Mouse (Mus musculus) MEL (cell line): ENCODE data around the gene Guca2a. TPM values are rescaled to one million over a fixed set of nuclear protein-coding genes. Genes with fewer than 3 reads are reported as not detected.

Experiments used
- DNase-seq: peaks from one replicate; pipeline ENCODE4 v3.0.0; 2011; ENCODE audit warnings: low read depth, low spot score
- H3K27ac ChIP-seq: 2 replicates; pipeline ENCODE4 v1.5.1; 2012; ENCODE audit warnings: low read depth, mild to moderate bottlenecking, control low read depth, low read length, moderate library complexity; ENCODE audit not compliant: control insufficient read depth
- H3K27me3 ChIP-seq, 2 experiments: fragments of 150-350 bp in 1 of 2; sonication (generic) in 1 of 2; 2 replicates each; pipeline ENCODE4 v1.6.1; 2012; ENCODE audit warnings: low read length in 2 of 2, mild to moderate bottlenecking in 2 of 2, improper control_type of control experiment in 1 of 2, moderate library complexity in 1 of 2; ENCODE audit not compliant: insufficient read depth in 2 of 2, control insufficient read depth in 1 of 2
- H3K36me3 ChIP-seq, 2 experiments: 2 replicates each; pipeline ENCODE4 v1.6.1; 2012 to 2014; ENCODE audit warnings: low read length in 2 of 2, improper control_type of control experiment in 1 of 2, inconsistent platforms in 1 of 2, mild to moderate bottlenecking in 1 of 2; ENCODE audit not compliant: insufficient read depth in 2 of 2, control insufficient read depth in 1 of 2
- H3K4me1 ChIP-seq, 2 experiments: fragments of 150-350 bp in 1 of 2; sonication (generic) in 1 of 2; 2 replicates each; pipeline ENCODE4 v1.6.1; 2012; ENCODE audit warnings: low read length in 2 of 2, improper control_type of control experiment in 1 of 2, mild to moderate bottlenecking in 1 of 2; ENCODE audit not compliant: insufficient read depth in 2 of 2, control insufficient read depth in 1 of 2
- H3K4me3 ChIP-seq, 2 experiments: fragments of 150-350 bp in 1 of 2; sonication (generic) in 1 of 2; 2 replicates each; pipeline ENCODE4 v1.5.1; 2012; ENCODE audit warnings: low read depth in 2 of 2, low read length in 2 of 2, mild to moderate bottlenecking in 2 of 2, moderate library complexity in 2 of 2, control low read depth in 1 of 2, improper control_type of control experiment in 1 of 2; ENCODE audit not compliant: control insufficient read depth in 1 of 2, insufficient read depth in 1 of 2
- H3K79me2 ChIP-seq: 2 replicates; pipeline ENCODE4 v1.6.1; 2012; ENCODE audit warnings: mild to moderate bottlenecking, low read length, moderate library complexity; ENCODE audit not compliant: control insufficient read depth, poor library complexity, insufficient read depth
- H3K9ac ChIP-seq: 2 replicates; pipeline ENCODE4 v1.6.1; 2012; ENCODE audit warnings: low read depth, mild to moderate bottlenecking, control low read depth, low read length, moderate library complexity; ENCODE audit not compliant: control insufficient read depth, poor library complexity, severe bottlenecking
- H3K9me3 ChIP-seq: fragments of 150-350 bp; sonication (generic); replicated peaks from 2 replicates; pipeline ENCODE4 v1.6.1; 2012; ENCODE audit warnings: mild to moderate bottlenecking, low read length, improper control_type of control experiment, moderate library complexity; ENCODE audit not compliant: insufficient read depth
- BHLHE40 ChIP-seq: IDR thresholded peaks from 2 replicates; pipeline ENCODE4 v1.6.1; 2012; ENCODE audit warnings: low read depth, mild to moderate bottlenecking, inconsistent platforms, low read length, improper control_type of control experiment, borderline replicate concordance
- CHD2 ChIP-seq: IDR thresholded peaks from 2 replicates; pipeline ENCODE4 v1.6.1; 2011; ENCODE audit warnings: low read length, improper control_type of control experiment
- CTCF ChIP-seq, 3 experiments: IDR thresholded peaks in 2 of 3; conservative IDR thresholded peaks in 1 of 3; 2 replicates each; pipeline ENCODE4 v1.5.1; 2011 to 2012; ENCODE audit warnings: low read length in 3 of 3, low read depth in 2 of 3, mild to moderate bottlenecking in 2 of 3, improper control_type of control experiment in 1 of 3, inconsistent platforms in 1 of 3, mixed read lengths in 1 of 3, moderate library complexity in 1 of 3; ENCODE audit not compliant: control insufficient read depth in 1 of 3, insufficient read depth in 1 of 3, poor library complexity in 1 of 3, severe bottlenecking in 1 of 3
- E2F4 ChIP-seq: IDR thresholded peaks from 2 replicates; pipeline ENCODE4 v1.6.1; 2011; ENCODE audit warnings: low read depth, low read length, improper control_type of control experiment, borderline replicate concordance
- EP300 ChIP-seq, 2 experiments: IDR thresholded peaks; 2 replicates each; pipeline ENCODE4 v1.6.1; 2011; ENCODE audit warnings: improper control_type of control experiment in 2 of 2, low read length in 2 of 2, low read depth in 1 of 2, mild to moderate bottlenecking in 1 of 2
- JUND ChIP-seq: IDR thresholded peaks from 2 replicates; pipeline ENCODE4 v1.6.1; 2011; ENCODE audit warnings: low read depth, mild to moderate bottlenecking, improper control_type of control experiment, low read length
- KAT2A ChIP-seq: conservative IDR thresholded peaks from 2 replicates; pipeline ENCODE4 v1.6.1; 2012; ENCODE audit warnings: low read depth, low read length, improper control_type of control experiment, inconsistent platforms
- MAX ChIP-seq: IDR thresholded peaks from 2 replicates; pipeline ENCODE4 v1.6.1; 2011; ENCODE audit warnings: low read length, improper control_type of control experiment
- MXI1 ChIP-seq: IDR thresholded peaks from 2 replicates; pipeline ENCODE4 v1.6.1; 2011; ENCODE audit warnings: mild to moderate bottlenecking, low read depth, low read length, improper control_type of control experiment
- MYB ChIP-seq: IDR thresholded peaks from 2 replicates; pipeline ENCODE4 v1.6.1; 2011; ENCODE audit warnings: mild to moderate bottlenecking, low read depth, low read length, improper control_type of control experiment
- POLR2AphosphoS5 ChIP-seq: IDR thresholded peaks from 2 replicates; pipeline ENCODE4 v1.6.1; 2012; ENCODE audit warnings: low read depth, borderline replicate concordance, mild to moderate bottlenecking, inconsistent platforms, low read length, moderate library complexity, mixed read lengths
- RCOR1 ChIP-seq: IDR thresholded peaks from 2 replicates; pipeline ENCODE4 v1.6.1; 2012; ENCODE audit warnings: low read depth, mild to moderate bottlenecking, inconsistent platforms, low read length, improper control_type of control experiment
- SIN3A ChIP-seq: IDR thresholded peaks from 2 replicates; pipeline ENCODE4 v1.6.1; 2012; ENCODE audit warnings: low read length, improper control_type of control experiment, inconsistent platforms
- SMC3 ChIP-seq: IDR thresholded peaks from 2 replicates; pipeline ENCODE4 v1.6.1; 2011; ENCODE audit warnings: low read depth, low read length, improper control_type of control experiment
- TAL1 ChIP-seq: IDR thresholded peaks from 2 replicates; pipeline ENCODE4 v1.6.1; 2012; ENCODE audit warnings: mild to moderate bottlenecking, inconsistent platforms, low read length, moderate library complexity, mixed read lengths
- UBTF ChIP-seq: IDR thresholded peaks from 2 replicates; pipeline ENCODE4 v1.6.1; 2012; ENCODE audit warnings: low read depth, mild to moderate bottlenecking, inconsistent platforms, low read length, improper control_type of control experiment, moderate library complexity, borderline replicate concordance; ENCODE audit not compliant: insufficient read depth
- USF2 ChIP-seq, 2 experiments: IDR thresholded peaks; 2 replicates each; pipeline ENCODE4 v1.6.1; 2011 to 2012; ENCODE audit warnings: improper control_type of control experiment in 2 of 2, low read length in 2 of 2, borderline replicate concordance in 1 of 2, inconsistent platforms in 1 of 2, low read depth in 1 of 2, mild to moderate bottlenecking in 1 of 2; ENCODE audit not compliant: insufficient read depth in 1 of 2
- ZC3H11A ChIP-seq: IDR thresholded peaks from 2 replicates; pipeline ENCODE4 v1.6.1; 2012; ENCODE audit warnings: low read depth, mild to moderate bottlenecking, inconsistent platforms, low read length, improper control_type of control experiment
- polyA plus RNA-seq, 2 experiments: library from polyadenylated mRNA; stranded (reverse) in 1 of 2; unstranded in 1 of 2; fragments of >175 nt in 1 of 2; fragments of >200 nt in 1 of 2; gene quantifications; 2 replicates each; pipeline versions ENCODE4 v1.2.1 to v1.2.4; 2012; ENCODE audit warnings: low replicate concordance in 2 of 2, low read depth in 1 of 2; ENCODE audit not compliant: insufficient read length in 2 of 2, insufficient read depth in 1 of 2, missing spikeins in 1 of 2
- total RNA-seq: library from RNA; depleted of rRNA; stranded (reverse); fragments of 300-350 nt; gene quantifications from 2 replicates; pipeline ENCODE4 v1.2.3, GENCODE M21; 2012

The Guca2a gene
- total and polyA plus RNA-seq, 3 experiments = not detected

- Histone ChIP-seq H3K27me3 (no peaks in the 10 kb centered on the region), H3K27ac (no peak overlapping the region), H3K4me3 (no peak overlapping the region), H3K9me3 (no peaks in the 10 kb centered on the region), H3K36me3 (peaks cover 4 to 15% of the 10 kb centered on the region in 2 experiments), H3K79me2 (peaks cover 5% of the 10 kb centered on the region; the same call in 1 of the 2 replicates), H3K4me1 (no peaks in the 10 kb centered on the region), H3K9ac (no peak overlapping the region)
- DNase-seq = no peak
- TF ChIP-seq MAX (no peak), UBTF (no peak), POLR2AphosphoS5 (no peak), EP300 (IDR thresholded peaks at IDR 0.05; ENCODE audit: low read depth in 1 of 2, low read length in 2 of 2) (no peak), BHLHE40 (no peak), ZC3H11A (no peak), SIN3A (no peak), E2F4 (no peak)
These were observed 47.5 kb upstream of the Guca2a start for GRCm38 (mm10) chr4:119590027-119590426.

GRCm38 (mm10) chr4:119592479-119592878 lies 45.0 kb upstream of the Guca2a start:
- Histone ChIP-seq H3K9ac (no peak overlapping the region), H3K79me2 (peaks cover 5% of the 10 kb centered on the region; the same call in 1 of the 2 replicates), H3K27ac (no peak overlapping the region), H3K36me3 (peaks cover 4 to 7% of the 10 kb centered on the region in 2 experiments), H3K4me3 (no peak overlapping the region), H3K4me1 (no peaks in the 10 kb centered on the region), H3K9me3 (no peaks in the 10 kb centered on the region), H3K27me3 (no peaks in the 10 kb centered on the region)
- no peak for DNase-seq
- TF ChIP-seq SMC3 = no peak
- no peak for TF ChIP-seq MXI1
- no peak for TF ChIP-seq KAT2A
- TF ChIP-seq POLR2AphosphoS5 = no peak
- no peak for TF ChIP-seq CTCF (IDR thresholded peaks at IDR 0.05 in 2 of 3, conservative IDR thresholded peaks at IDR 0.05 in 1 of 3; ENCODE audit: control insufficient read depth in 1 of 3, insufficient read depth in 1 of 3, low read depth in 2 of 3, low read length in 3 of 3, poor library complexity in 1 of 3, severe bottlenecking in 1 of 3)
- TF ChIP-seq JUND = no peak
- TF ChIP-seq USF2 (IDR thresholded peaks at IDR 0.05; ENCODE audit: borderline replicate concordance in 1 of 2, insufficient read depth in 1 of 2, low read depth in 1 of 2, low read length in 2 of 2) = no peak
- TF ChIP-seq MYB = no peak
- TF ChIP-seq RCOR1 = no peak
- no peak for TF ChIP-seq TAL1
- no peak for TF ChIP-seq CHD2
